Mouse (Mus musculus) megakaryocyte, embryonic 14.5 days (primary cell): ENCODE measurements around the gene AI854703.

ENCODE experiments used
- FLI1 ChIP-seq: IDR thresholded peaks from 2 replicates; pipeline ENCODE4 v1.6.1; 2012; ENCODE audit warnings: low read length, inconsistent platforms, mixed read lengths
- GATA1 ChIP-seq: IDR thresholded peaks from 3 replicates; pipeline ENCODE4 v1.6.1; 2012; ENCODE audit warnings: mixed read lengths, low read length, inconsistent platforms, borderline replicate concordance

GRCm38 (mm10) chr6:48601271-48602079, 25.1 kb upstream of the AI854703 start, which contains the start of gene Zfp775:
- no peak for TF ChIP-seq GATA1
- no peak for TF ChIP-seq FLI1
